21 mouse cellular contexts compared by ENCODE assay signal in genomic region chr9:9041009-9041408, GRCm38 (mm10).
DNase-seq lines count a peak whose midpoint lies in the region; ATAC-seq and TF ChIP-seq lines count a peak whose summit lies in the region.
"Had no signal": no experiment of that assay in that cellular context is flagged by ENCODE, and none has a peak within 500 bp of the region (broad histone marks: within the 10 kb centered on the region; RNA-seq: fewer than 3 reads in every experiment).

No protein-coding gene starts in this region.

- no peak overlapping the region for H3K27ac ChIP-seq in thymus, adult 2 months (ENCODE audit: control insufficient read depth, insufficient read depth, low read length)
- H3K27ac ChIP-seq: embryonic facial prominence, embryonic 10.5 days; hindbrain, embryonic 14.5 days; limb, embryonic 13.5 days; liver, embryonic 13.5 days; midbrain, embryonic 12.5 days; neural tube, embryonic 13.5 days had no signal

- peak overlapping the region; percentile 18 for H3K4me3 ChIP-seq in megakaryocyte, embryonic 14.5 days (replicated peaks)
- H3K4me3 ChIP-seq in thymus, adult 2 months (ENCODE audit: control insufficient read depth, insufficient read depth, low read length): no peak overlapping the region
- H3K4me3 ChIP-seq: embryonic facial prominence, embryonic 10.5 days; limb, embryonic 13.5 days; liver, embryonic 13.5 days; midbrain, embryonic 12.5 days; neural tube, embryonic 13.5 days had no signal

- no peaks in the 10 kb centered on the region for H3K4me1 ChIP-seq in megakaryocyte, embryonic 14.5 days
- no peaks in the 10 kb centered on the region for H3K4me1 ChIP-seq in thymus, adult 2 months (replicated peaks; ENCODE audit: control insufficient read depth, insufficient read depth, low read length)
- H3K4me1 ChIP-seq: embryonic facial prominence, embryonic 10.5 days; limb, embryonic 13.5 days; liver, embryonic 13.5 days; midbrain, embryonic 12.5 days; neural tube, embryonic 13.5 days had no signal

- H3K27me3 ChIP-seq in megakaryocyte, embryonic 14.5 days (replicated peaks): no peaks in the 10 kb centered on the region
- H3K27me3 ChIP-seq in thymus, adult 2 months (ENCODE audit: control insufficient read depth, insufficient read depth, low read length): no peaks in the 10 kb centered on the region
- H3K27me3 ChIP-seq: limb, embryonic 13.5 days; liver, embryonic 13.5 days; midbrain, embryonic 12.5 days; neural tube, embryonic 13.5 days had no signal

- WGBS in thymus, adult 2 months: 96% methylated on average over 7 of the region's 7 CpGs

- no peaks in the 10 kb centered on the region for H3K36me3 ChIP-seq in megakaryocyte, embryonic 14.5 days (replicated peaks; ENCODE audit: low read length)
- H3K36me3 ChIP-seq in thymus, adult 2 months (ENCODE audit: control insufficient read depth, insufficient read depth, low read length): no peaks in the 10 kb centered on the region
- H3K36me3 ChIP-seq: liver, embryonic 13.5 days; midbrain, embryonic 12.5 days; neural tube, embryonic 13.5 days had no signal

- intact Hi-C loops in left cerebral cortex, postnatal 25 days (cut with DNase I): loop anchor here (1.0 kb wide), 1 partner anchor 61 kb away; no protein-coding TSS in a partner anchor
- intact Hi-C loops in heart, postnatal 10 days (cut with DNase I): no loop called here

- H3K9me3 ChIP-seq in megakaryocyte, embryonic 14.5 days: no peaks in the 10 kb centered on the region
- H3K9me3 ChIP-seq: embryonic facial prominence, embryonic 10.5 days; limb, embryonic 13.5 days; liver, embryonic 13.5 days; midbrain, embryonic 12.5 days; neural tube, embryonic 13.5 days had no signal

- ATAC-seq in megakaryocyte, adult 5-6 weeks (ENCODE audit: poor library complexity, severe bottlenecking): no peak

- DNase-seq in layer of hippocampus, adult 11-12 months (ENCODE audit: low spot score): peak; percentile 46
- peak; percentile 6 to 32 for DNase-seq in layer of hippocampus, postnatal 10 days (ENCODE audit: low spot score in 2 of 2)
- peak; percentile 11 to 77 for DNase-seq in left cerebral cortex, postnatal 25 days (ENCODE audit: low spot score in 2 of 2)
- DNase-seq in thymus, adult 2 months: no peak
- DNase-seq in heart, postnatal 10 days: no peak
- DNase-seq in yolk sac, embryonic 10.5 days (ENCODE audit: low spot score): no peak
- DNase-seq: B cell, adult 2 months; cerebellum, adult 8-10 months; heart, postnatal 14 days; kidney, postnatal 4 days; liver, embryonic 13.5 days; lung, embryonic 14.5 days; lung, postnatal 4 days; thymus, postnatal 36 days had no signal

- no peak for TF ChIP-seq CTCF in thymus, adult 2 months (IDR thresholded peaks at IDR 0.05; ENCODE audit: borderline replicate concordance, control insufficient read depth, extremely low read depth, insufficient read depth, low read length, poor library complexity)

- no peak for TF ChIP-seq POLR2A in thymus, adult 2 months (IDR thresholded peaks at IDR 0.05; ENCODE audit: control insufficient read depth, extremely low read depth, insufficient read depth, low read length, poor library complexity)

Comparison
In these comparisons a context has a peak if more than half of its experiments do, and no peak if none do; other contexts are left out.
1. DNase-seq: peak in layer of hippocampus, adult 11-12 months (single experiment), layer of hippocampus, postnatal 10 days (2 of 2) and left cerebral cortex, postnatal 25 days (2 of 2); none in thymus, adult 2 months (single experiment), heart, postnatal 10 days (0 of 2) and yolk sac, embryonic 10.5 days (single experiment).